Mouse (Mus musculus) bone marrow, adult 2 months (tissue): ENCODE data around the gene S100a6.

ENCODE experiments used
- CTCF ChIP-seq: fragments of 200-500 bp; IDR thresholded peaks from 2 replicates; pipeline ENCODE4 v1.5.1; 2011; ENCODE audit warnings: low read length, control low read depth; ENCODE audit not compliant: control insufficient read depth, insufficient read depth
- POLR2A ChIP-seq: fragments of 200-500 bp; IDR thresholded peaks from 2 replicates; pipeline ENCODE4 v1.6.1; 2011; ENCODE audit warnings: low read depth, mild to moderate bottlenecking, control low read depth, low read length, borderline replicate concordance; ENCODE audit not compliant: control insufficient read depth

GRCm38 (mm10) chr3:90585595-90585994 is 27.1 kb upstream of the S100a6 start:
- TF ChIP-seq CTCF = peak; percentile 87
- TF ChIP-seq POLR2A = no peak
